In the genomic region with DNA sequence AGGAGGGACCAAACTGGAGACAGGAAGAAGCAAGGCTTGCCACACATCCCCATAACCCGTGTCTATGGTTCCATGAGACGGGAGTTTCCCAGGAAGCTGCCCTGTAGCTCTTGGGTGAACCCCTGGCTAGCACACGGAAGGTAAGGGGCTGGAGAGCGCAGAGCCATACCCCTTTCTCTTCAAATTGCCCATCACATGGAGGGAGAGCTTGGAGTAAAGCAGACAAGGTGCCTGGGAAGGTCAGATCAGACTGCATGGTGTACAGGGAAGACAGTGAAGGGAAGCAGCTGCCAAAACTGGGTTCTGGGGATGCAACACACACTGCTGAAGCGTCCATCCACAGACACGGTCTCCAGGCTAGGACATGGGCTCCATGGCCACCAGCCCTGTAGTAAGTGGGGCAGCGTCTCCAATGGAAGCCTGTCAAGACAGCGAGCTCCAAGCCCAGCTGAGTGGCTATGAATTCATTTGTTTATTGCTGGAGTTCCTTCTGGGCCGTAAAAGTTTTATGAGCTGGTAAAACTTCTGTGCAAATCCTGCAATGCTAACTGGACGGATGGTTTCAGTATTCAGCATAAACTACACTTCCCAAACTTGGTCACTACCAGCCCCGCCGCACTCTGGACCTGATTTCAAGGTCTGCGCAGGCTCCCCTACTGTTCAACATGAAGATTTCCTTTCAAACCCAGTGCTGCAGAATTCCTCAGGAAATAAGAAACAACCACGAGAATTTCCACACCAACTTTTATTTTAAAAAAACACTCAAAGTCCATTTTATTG, we compare ENCODE assay signal across 9 mouse cellular contexts. TPM values are rescaled to one million over a fixed set of nuclear protein-coding genes. Genes with fewer than 3 reads are reported as not detected.
DNase-seq lines count a peak whose midpoint lies in the region; ATAC-seq lines count a peak whose summit lies in the region.
"Had no signal": no experiment of that assay in that cellular context is flagged by ENCODE, and none has a peak within 500 bp of the region (broad histone marks: within the 10 kb centered on the region; RNA-seq: fewer than 3 reads in every experiment).

No protein-coding gene starts in this region.

- H3K9me3 ChIP-seq in limb, embryonic 13.5 days, result no peaks in the 10 kb centered on the region

- no peak overlapping the region; the same call in 1 of the 2 replicates for H3K9ac ChIP-seq in limb, embryonic 13.5 days

- no peak overlapping the region for H3K27ac ChIP-seq in limb, embryonic 13.5 days

- H3K36me3 ChIP-seq in limb, embryonic 13.5 days, result no peaks in the 10 kb centered on the region

- H3K27me3 ChIP-seq in limb, embryonic 13.5 days, result peaks cover 8% of the 10 kb centered on the region; the same call in 1 of the 2 replicates

- no peak overlapping the region for H3K4me3 ChIP-seq in limb, embryonic 13.5 days

- DNase-seq in kidney, adult 11 months, result peak; percentile 63
- no peak for DNase-seq in kidney, adult 18-20 months
- peak; percentile 61 for DNase-seq in forelimb bud, embryonic 11.5 days (ENCODE audit: low read depth, low spot score)
- DNase-seq in kidney, adult 8-10 months, result peak; percentile 58 to 66
- DNase-seq in embryo, embryonic 9.5 days (ENCODE audit: extremely low spot score), result no peak
- DNase-seq in layer of hippocampus, adult 9-10 months (ENCODE audit: low spot score), result no peak
- DNase-seq: heart, postnatal 4 days; retina, postnatal 1 day had no signal

- WGBS in limb, embryonic 13.5 days, result 32% methylated on average over 14 of the region's 14 CpGs

- H3K4me1 ChIP-seq in limb, embryonic 13.5 days, result peaks cover 38% of the 10 kb centered on the region

- H3K4me2 ChIP-seq in limb, embryonic 13.5 days (replicated peaks), result peak overlapping the region; percentile 46

- peak; percentile 59; the same call in 1 of the 2 replicates for ATAC-seq in limb, embryonic 13.5 days (ENCODE audit: low FRiP score, low read depth)

RNA-seq across cellular contexts. Expression of a gene that starts 16.0 kb away (rescaled TPM):
- 26.5 and 32.4 TPM in 2 replicates for polyA plus RNA-seq in limb, embryonic 13.5 days (2015; fragmentation: Nextera tagmentation; extraction: Ambion mirVana)

RNA-seq across cellular contexts. Expression of a gene that starts 45.1 kb away (rescaled TPM):
- 9.5 and 13.8 TPM in 2 replicates for polyA plus RNA-seq in limb, embryonic 13.5 days (2015; fragmentation: Nextera tagmentation; extraction: Ambion mirVana)

RNA-seq across cellular contexts. Expression of a gene that starts 55.3 kb away (rescaled TPM):
- polyA plus RNA-seq in limb, embryonic 13.5 days (2015; fragmentation: Nextera tagmentation; extraction: Ambion mirVana), result 6.6 and 6.9 TPM in 2 replicates

Comparison
In these comparisons a context has a peak if more than half of its experiments do, and no peak if none do; other contexts are left out.
1. DNase-seq: peak in kidney, adult 11 months (single experiment), forelimb bud, embryonic 11.5 days (single experiment) and kidney, adult 8-10 months (2 of 2); none in kidney, adult 18-20 months (single experiment), embryo, embryonic 9.5 days (single experiment) and layer of hippocampus, adult 9-10 months (single experiment).